Mouse (Mus musculus): ENCODE measurements around the gene Pdzph1. TPM values are rescaled to one million over a fixed set of nuclear protein-coding genes. Genes with fewer than 3 reads are reported as not detected.
A peak's percentile ranks its signal among the peaks of the same experiment; 100 is the strongest.

Pdzph1 gene
- 2.6 and 6.1 TPM in 2 replicates for polyA plus RNA-seq (2016; fragmentation: Nextera tagmentation; extraction: Ambion mirVana)

- H3K9me3 ChIP-seq: no peaks in the 10 kb centered on the region
- H3K4me3 ChIP-seq: no peak within 1 kb of the TSS
- H3K36me3 ChIP-seq (replicated peaks): no peaks in the 10 kb centered on the region
- no peak for DNase-seq (ENCODE audit: low spot score)
- H3K27ac ChIP-seq (replicated peaks): no peak within 1 kb of the TSS
- WGBS: 90% methylated on average over 6 of the region's 6 CpGs
- H3K4me1 ChIP-seq: no peaks in the 10 kb centered on the region
- no peaks in the 10 kb centered on the region for H3K27me3 ChIP-seq (replicated peaks; ENCODE audit: low read depth, poor library complexity, severe bottlenecking)
Observed at GRCm38 (mm10) chr17:58991275-58991674, at the start of gene Pdzph1. Pdzph1 (minus strand) TSS chr17:58991375.

- Histone ChIP-seq H3K27ac (replicated peaks) (no peak overlapping the region), H3K4me1 (no peaks in the 10 kb centered on the region), H3K36me3 (replicated peaks) (no peaks in the 10 kb centered on the region), H3K4me3 (no peak overlapping the region), H3K9me3 (no peaks in the 10 kb centered on the region), H3K27me3 (replicated peaks; ENCODE audit: low read depth, poor library complexity, severe bottlenecking) (no peaks in the 10 kb centered on the region)
- no peak for DNase-seq (ENCODE audit: low spot score)
- 63% methylated on average over 5 of the region's 5 CpGs for WGBS
Observed at GRCm38 (mm10) chr17:59039754-59040153, 48.6 kb upstream of the Pdzph1 start.

- H3K4me1 ChIP-seq: no peaks in the 10 kb centered on the region
- no peaks in the 10 kb centered on the region for H3K9me3 ChIP-seq
- no peak overlapping the region for H3K27ac ChIP-seq (replicated peaks)
- H3K27me3 ChIP-seq (replicated peaks; ENCODE audit: low read depth, poor library complexity, severe bottlenecking): no peaks in the 10 kb centered on the region
- no peak overlapping the region for H3K4me3 ChIP-seq
- no peaks in the 10 kb centered on the region for H3K36me3 ChIP-seq (replicated peaks)
- 94% methylated on average over 3 of the region's 3 CpGs for WGBS
- DNase-seq (ENCODE audit: low spot score): no peak
Observed at GRCm38 (mm10) chr17:59033445-59033844, 42.3 kb upstream of the Pdzph1 start.

- no peaks in the 10 kb centered on the region for H3K9me3 ChIP-seq
- no peak for DNase-seq (ENCODE audit: low spot score)
- 85% methylated on average over 3 of the region's 3 CpGs for whole genome bisulfite sequencing
- H3K27me3 ChIP-seq (replicated peaks; ENCODE audit: low read depth, poor library complexity, severe bottlenecking): no peaks in the 10 kb centered on the region
- H3K27ac ChIP-seq (replicated peaks): no peak overlapping the region
- peaks cover 7% of the 10 kb centered on the region for H3K4me1 ChIP-seq
- no peak overlapping the region for H3K4me3 ChIP-seq
- H3K36me3 ChIP-seq (replicated peaks): no peaks in the 10 kb centered on the region
Observed at GRCm38 (mm10) chr17:59026336-59026735, 35.2 kb upstream of the Pdzph1 start.

- Histone ChIP-seq H3K27ac (replicated peaks) (no peak overlapping the region), H3K4me1 (peaks cover 7% of the 10 kb centered on the region), H3K4me3 (no peak overlapping the region), H3K36me3 (replicated peaks) (no peaks in the 10 kb centered on the region), H3K9me3 (no peaks in the 10 kb centered on the region), H3K27me3 (replicated peaks; ENCODE audit: low read depth, poor library complexity, severe bottlenecking) (no peaks in the 10 kb centered on the region)
- 31% methylated on average over 6 of the region's 6 CpGs for WGBS
- no peak for DNase-seq (ENCODE audit: low spot score)
Observed at GRCm38 (mm10) chr17:59024502-59024901, 33.3 kb upstream of the Pdzph1 start.

- Histone ChIP-seq H3K4me3 (no peak overlapping the region), H3K36me3 (replicated peaks) (no peaks in the 10 kb centered on the region), H3K9me3 (no peaks in the 10 kb centered on the region), H3K27ac (replicated peaks) (no peak overlapping the region), H3K4me1 (peaks cover 7% of the 10 kb centered on the region), H3K27me3 (replicated peaks; ENCODE audit: low read depth, poor library complexity, severe bottlenecking) (no peaks in the 10 kb centered on the region)
- DNase-seq (ENCODE audit: low spot score): no peak
- 51% methylated on average over 5 of the region's 5 CpGs for WGBS
Observed at GRCm38 (mm10) chr17:59023971-59024370, 32.8 kb upstream of the Pdzph1 start.

GRCm38 (mm10) chr17:59018666-59019065 lies 27.5 kb upstream of the Pdzph1 start:
- WGBS: 84% methylated on average over 4 of the region's 4 CpGs
- no peak for DNase-seq (ENCODE audit: low spot score)
- Histone ChIP-seq H3K9me3 (no peaks in the 10 kb centered on the region), H3K4me1 (no peaks in the 10 kb centered on the region; the same call in 1 of the 2 replicates), H3K36me3 (replicated peaks) (no peaks in the 10 kb centered on the region), H3K27ac (replicated peaks) (no peak overlapping the region), H3K4me3 (no peak overlapping the region), H3K27me3 (replicated peaks; ENCODE audit: low read depth, poor library complexity, severe bottlenecking) (no peaks in the 10 kb centered on the region)

- H3K36me3 ChIP-seq (replicated peaks): peaks cover 5% of the 10 kb centered on the region; the same call in 1 of the 2 replicates
- H3K27me3 ChIP-seq (replicated peaks; ENCODE audit: low read depth, poor library complexity, severe bottlenecking): no peaks in the 10 kb centered on the region
- peak within 1 kb of the TSS; percentile 89 for H3K27ac ChIP-seq (replicated peaks)
- under 1% methylated on average over 22 of the region's 22 CpGs for WGBS
- DNase-seq (ENCODE audit: low spot score): peak; percentile 72
- peaks cover 6% of the 10 kb centered on the region; the same call in 1 of the 2 replicates for H3K4me1 ChIP-seq
- peak within 1 kb of the TSS; percentile 83 for H3K4me3 ChIP-seq
- no peaks in the 10 kb centered on the region for H3K9me3 ChIP-seq
Observed at GRCm38 (mm10) chr17:59013091-59013459, 21.9 kb upstream of the Pdzph1 start, which contains the start of gene Nudt12. Nudt12 (minus strand) TSS chr17:59013372.

- no peak for DNase-seq (ENCODE audit: low spot score)
- H3K27ac ChIP-seq (replicated peaks): peak overlapping the region; percentile 89
Observed at GRCm38 (mm10) chr17:59012421-59013090, 21.4 kb upstream of the Pdzph1 start.

GRCm38 (mm10) chr17:59011546-59012307 lies 20.6 kb upstream of the Pdzph1 start:
- 82% methylated on average over 13 of the region's 13 CpGs for WGBS

More at GRCm38 (mm10) chr17:59012421-59013090, 21.4 kb upstream of the Pdzph1 start:
- Histone ChIP-seq H3K4me1 (peaks cover 6% of the 10 kb centered on the region; the same call in 1 of the 2 replicates), H3K4me3 (peak overlapping the region; percentile 83), H3K27me3 (replicated peaks; ENCODE audit: low read depth, poor library complexity, severe bottlenecking) (no peaks in the 10 kb centered on the region), H3K9me3 (no peaks in the 10 kb centered on the region), H3K36me3 (replicated peaks) (peaks cover 5% of the 10 kb centered on the region; the same call in 1 of the 2 replicates)
- WGBS: 13% methylated on average over 15 of the region's 15 CpGs

GRCm38 (mm10) chr17:58973237-58973636 lies 17.9 kb downstream of the Pdzph1 start:
- Histone ChIP-seq H3K4me1 (peaks cover 9% of the 10 kb centered on the region), H3K27me3 (replicated peaks; ENCODE audit: low read depth, poor library complexity, severe bottlenecking) (no peaks in the 10 kb centered on the region), H3K27ac (replicated peaks) (no peak overlapping the region), H3K4me3 (no peak overlapping the region), H3K9me3 (no peaks in the 10 kb centered on the region), H3K36me3 (replicated peaks) (no peaks in the 10 kb centered on the region)
- no peak for DNase-seq (ENCODE audit: low spot score)
- WGBS: 72% methylated on average over 5 of the region's 5 CpGs

More at GRCm38 (mm10) chr17:59011546-59012307, 20.6 kb upstream of the Pdzph1 start:
- H3K27ac ChIP-seq (replicated peaks): no peak overlapping the region
- DNase-seq (ENCODE audit: low spot score): no peak
- H3K4me3 ChIP-seq: no peak overlapping the region
- H3K36me3 ChIP-seq (replicated peaks): peaks cover 5% of the 10 kb centered on the region; the same call in 1 of the 2 replicates
- no peaks in the 10 kb centered on the region for H3K9me3 ChIP-seq
- H3K27me3 ChIP-seq (replicated peaks; ENCODE audit: low read depth, poor library complexity, severe bottlenecking): no peaks in the 10 kb centered on the region
- H3K4me1 ChIP-seq: peaks cover 6% of the 10 kb centered on the region; the same call in 1 of the 2 replicates

- peak; percentile 36 for DNase-seq (ENCODE audit: low spot score)
- no peak overlapping the region for H3K27ac ChIP-seq (replicated peaks)
- no peaks in the 10 kb centered on the region for H3K27me3 ChIP-seq (replicated peaks; ENCODE audit: low read depth, poor library complexity, severe bottlenecking)
- no peaks in the 10 kb centered on the region for H3K4me1 ChIP-seq
- H3K4me3 ChIP-seq: no peak overlapping the region
- no peaks in the 10 kb centered on the region for H3K9me3 ChIP-seq
- no peaks in the 10 kb centered on the region for H3K36me3 ChIP-seq (replicated peaks)
- 33% methylated on average over 3 of the region's 3 CpGs for WGBS
Observed at GRCm38 (mm10) chr17:58959905-58960304, 31.3 kb downstream of the Pdzph1 start.

Measured in embryonic facial prominence, embryonic 10.5 days (tissue).